Mouse (Mus musculus): ENCODE results near the gene Borcs7. TPM values are rescaled to one million over a fixed set of nuclear protein-coding genes. Genes with fewer than 3 reads are reported as not detected.

The Borcs7 gene
- polyA plus RNA-seq, 2 experiments, result 9.5 to 13.5 TPM

DNA sequence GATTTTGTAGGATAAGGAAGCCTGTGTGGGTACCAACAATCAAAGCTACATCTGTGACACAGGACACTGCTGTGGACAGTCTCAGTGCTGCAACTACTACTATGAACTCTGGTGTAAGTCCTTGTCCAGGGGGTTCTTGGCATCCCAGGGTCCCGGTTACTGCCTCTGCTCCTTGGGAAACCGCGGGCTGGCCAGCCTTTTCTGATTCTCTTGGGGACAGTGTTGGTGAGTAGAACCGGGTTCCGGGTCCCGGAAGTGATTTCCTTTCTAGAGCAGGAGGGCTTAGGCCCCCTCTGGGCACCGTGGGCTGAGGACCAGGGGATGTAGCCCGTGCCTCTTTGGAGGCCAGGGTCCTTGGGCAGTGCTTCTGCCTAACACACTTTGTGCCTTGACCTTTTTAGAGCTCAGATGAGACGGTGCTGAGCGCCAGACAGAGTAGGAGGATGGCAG, 45.3 kb upstream of the Borcs7 start:
- Histone ChIP-seq H3K4me2 (replicated peaks; ENCODE audit: low read depth, low read length, severe bottlenecking) (no peak overlapping the region), H3K9ac (ENCODE audit: low read depth, low read length, severe bottlenecking) (no peak overlapping the region), H3K4me1 (ENCODE audit: control insufficient read depth, insufficient read depth, low read length) (peaks cover 59% of the 10 kb centered on the region), H3K4me3 (replicated peaks; ENCODE audit: low read length) (no peak overlapping the region), H3K27ac (replicated peaks; ENCODE audit: low read depth, low read length) (peak overlapping the region; percentile 56; the same call in 1 of the 2 replicates), H3K9me3 (ENCODE audit: control insufficient read depth, low read length) (no peaks in the 10 kb centered on the region), H3K27me3 (ENCODE audit: control insufficient read depth, insufficient read depth, low read length) (no peaks in the 10 kb centered on the region), H3K36me3 (ENCODE audit: control insufficient read depth, insufficient read depth, low read length) (peaks cover 17% of the 10 kb centered on the region)
- TF ChIP-seq POLR2A (IDR thresholded peaks at IDR 0.05; ENCODE audit: borderline replicate concordance, extremely low read depth, insufficient read depth, insufficient read length), result no peak
- WGBS, result 80% methylated on average over 10 of the region's 10 CpGs
- no peak for DNase-seq (ENCODE audit: low spot score)
- ATAC-seq (ENCODE audit: low FRiP score, low read depth), result no peak

DNA sequence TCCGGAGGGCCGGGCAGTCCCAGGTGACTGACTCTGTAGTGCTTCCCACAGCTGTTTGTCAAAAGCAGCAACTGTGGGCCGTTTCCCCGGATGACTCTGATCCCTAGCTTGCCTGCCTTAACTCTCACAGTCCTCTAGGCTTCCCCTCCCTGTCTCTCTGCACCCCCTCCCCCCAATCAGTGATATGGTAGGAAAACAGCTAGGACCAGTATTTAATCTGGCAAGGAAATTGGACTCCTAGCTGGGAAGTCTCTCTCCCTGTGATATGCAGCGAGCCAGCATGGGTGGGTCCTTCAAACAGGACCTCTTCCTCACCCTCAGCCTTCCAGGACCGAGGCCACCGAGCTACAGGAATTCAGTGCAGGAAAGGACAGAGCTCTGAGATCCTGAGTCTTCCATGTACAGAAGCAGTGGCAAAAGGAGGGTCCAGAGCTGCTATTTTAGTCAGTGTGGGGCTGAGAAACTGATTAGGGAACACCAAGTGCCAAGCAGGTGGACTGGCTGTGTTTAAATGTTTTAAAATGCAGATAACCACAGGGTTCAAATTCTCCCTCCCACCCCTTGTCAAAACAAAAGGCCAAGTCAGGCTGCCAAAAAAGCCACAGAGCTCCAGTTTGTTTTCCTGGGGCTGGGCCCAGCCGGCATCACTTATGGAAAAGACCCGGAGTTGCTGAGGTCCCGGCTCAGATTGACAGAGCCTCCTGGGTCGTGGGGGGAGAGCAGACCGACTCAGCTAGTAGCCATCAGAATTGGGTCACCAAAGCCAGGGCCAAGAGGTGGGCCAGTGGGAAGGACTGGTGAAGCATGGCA, 44.7 kb upstream of the Borcs7 start:
- ATAC-seq (ENCODE audit: low FRiP score, low read depth) (peak; percentile 33; the same call in 1 of the 2 replicates), DNase-seq (ENCODE audit: low spot score) (peak; percentile 58)
- Histone ChIP-seq H3K4me3 (replicated peaks; ENCODE audit: low read length) (no peak overlapping the region), H3K9ac (ENCODE audit: low read depth, low read length, severe bottlenecking) (no peak overlapping the region), H3K36me3 (ENCODE audit: control insufficient read depth, insufficient read depth, low read length) (peaks cover 17% of the 10 kb centered on the region), H3K4me2 (replicated peaks; ENCODE audit: low read depth, low read length, severe bottlenecking) (no peak overlapping the region), H3K27ac (replicated peaks; ENCODE audit: low read depth, low read length) (peak overlapping the region; percentile 64), H3K9me3 (ENCODE audit: control insufficient read depth, low read length) (no peaks in the 10 kb centered on the region), H3K27me3 (ENCODE audit: control insufficient read depth, insufficient read depth, low read length) (no peaks in the 10 kb centered on the region), H3K4me1 (ENCODE audit: control insufficient read depth, insufficient read depth, low read length) (peaks cover 53% of the 10 kb centered on the region)
- WGBS, result 58% methylated on average over 12 of the region's 12 CpGs
- no peak for TF ChIP-seq POLR2A (IDR thresholded peaks at IDR 0.05; ENCODE audit: borderline replicate concordance, extremely low read depth, insufficient read depth, insufficient read length)

GRCm38 (mm10) chr19:46646041-46646481, 43.6 kb upstream of the Borcs7 start:
- WGBS, result 67% methylated on average over 12 of the region's 12 CpGs
- Histone ChIP-seq H3K9me3 (ENCODE audit: control insufficient read depth, low read length) (no peaks in the 10 kb centered on the region), H3K4me1 (ENCODE audit: control insufficient read depth, insufficient read depth, low read length) (peaks cover 44% of the 10 kb centered on the region), H3K4me3 (replicated peaks; ENCODE audit: low read length) (no peak overlapping the region), H3K36me3 (ENCODE audit: control insufficient read depth, insufficient read depth, low read length) (peaks cover 17% of the 10 kb centered on the region), H3K27ac (replicated peaks; ENCODE audit: low read depth, low read length) (0 out of 2 replicates have a peak overlapping the region, but pooled peaks have one; percentile 40), H3K27me3 (ENCODE audit: control insufficient read depth, insufficient read depth, low read length) (no peaks in the 10 kb centered on the region), H3K9ac (ENCODE audit: low read depth, low read length, severe bottlenecking) (no peak overlapping the region), H3K4me2 (replicated peaks; ENCODE audit: low read depth, low read length, severe bottlenecking) (no peak overlapping the region)
- DNase-seq (ENCODE audit: low spot score) (no peak), ATAC-seq (ENCODE audit: low FRiP score, low read depth) (no peak)
- no peak for TF ChIP-seq POLR2A (IDR thresholded peaks at IDR 0.05; ENCODE audit: borderline replicate concordance, extremely low read depth, insufficient read depth, insufficient read length)

DNA sequence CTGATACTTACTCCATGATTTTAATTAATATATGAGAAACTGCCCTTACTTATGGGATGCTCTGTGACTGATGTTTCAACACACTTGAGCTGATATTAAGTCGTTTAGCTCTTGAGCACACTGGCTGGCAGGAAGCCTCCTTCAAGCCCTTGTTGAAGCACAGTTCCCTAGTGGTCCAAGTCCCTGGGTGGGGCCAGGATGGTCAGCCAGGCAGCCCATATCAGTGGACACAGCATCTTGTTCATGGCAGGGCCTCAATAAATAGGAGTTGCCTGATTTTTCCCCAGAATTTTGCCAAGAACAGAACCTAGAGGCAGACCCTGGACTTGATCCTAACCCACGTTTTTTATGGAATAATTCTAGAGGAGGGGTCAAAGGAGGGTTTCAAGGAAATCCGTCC, 42.5 kb upstream of the Borcs7 start:
- no peak for TF ChIP-seq POLR2A (IDR thresholded peaks at IDR 0.05; ENCODE audit: borderline replicate concordance, extremely low read depth, insufficient read depth, insufficient read length)
- Histone ChIP-seq H3K27me3 (ENCODE audit: control insufficient read depth, insufficient read depth, low read length) (no peaks in the 10 kb centered on the region), H3K36me3 (ENCODE audit: control insufficient read depth, insufficient read depth, low read length) (peaks cover 21% of the 10 kb centered on the region), H3K4me3 (replicated peaks; ENCODE audit: low read length) (no peak overlapping the region), H3K4me1 (ENCODE audit: control insufficient read depth, insufficient read depth, low read length) (peaks cover 32% of the 10 kb centered on the region), H3K27ac (replicated peaks; ENCODE audit: low read depth, low read length) (no peak overlapping the region), H3K4me2 (replicated peaks; ENCODE audit: low read depth, low read length, severe bottlenecking) (no peak overlapping the region), H3K9ac (ENCODE audit: low read depth, low read length, severe bottlenecking) (no peak overlapping the region), H3K9me3 (ENCODE audit: control insufficient read depth, low read length) (no peaks in the 10 kb centered on the region)
- no peak for DNase-seq (ENCODE audit: low spot score)
- 55% methylated on average over 3 of the region's 3 CpGs for WGBS
- no peak for ATAC-seq (ENCODE audit: low FRiP score, low read depth)

DNA sequence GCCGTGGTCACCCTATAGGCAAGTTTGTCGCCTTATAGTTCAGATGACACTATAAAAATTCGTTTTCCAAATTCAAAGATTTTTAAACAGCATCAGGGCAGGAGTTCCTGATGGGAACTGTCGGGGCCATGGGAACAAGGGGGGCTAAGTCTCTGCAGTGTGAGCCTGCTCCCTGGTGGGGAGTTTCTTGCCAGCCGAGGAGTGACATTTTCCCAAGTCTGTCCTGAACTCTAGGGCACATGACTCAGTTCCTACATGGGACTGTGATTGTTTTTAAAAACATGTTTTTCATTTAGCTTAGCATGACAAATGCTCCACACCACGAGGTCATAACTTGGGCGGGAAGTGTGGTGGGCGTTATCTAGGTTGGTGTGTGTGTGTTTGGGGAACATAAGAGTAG, 41.9 kb upstream of the Borcs7 start:
- 78% methylated on average over 8 of the region's 8 CpGs for WGBS
- H3K27ac ChIP-seq (replicated peaks; ENCODE audit: low read depth, low read length), result no peak overlapping the region
- ATAC-seq (ENCODE audit: low FRiP score, low read depth) (no peak), DNase-seq (ENCODE audit: low spot score) (no peak)
- H3K4me1 ChIP-seq (ENCODE audit: control insufficient read depth, insufficient read depth, low read length), result peaks cover 26% of the 10 kb centered on the region
- H3K36me3 ChIP-seq (ENCODE audit: control insufficient read depth, insufficient read depth, low read length), result peaks cover 26% of the 10 kb centered on the region
- H3K27me3 ChIP-seq (ENCODE audit: control insufficient read depth, insufficient read depth, low read length), result no peaks in the 10 kb centered on the region
- H3K9ac ChIP-seq (ENCODE audit: low read depth, low read length, severe bottlenecking), result no peak overlapping the region
- no peak overlapping the region for H3K4me2 ChIP-seq (replicated peaks; ENCODE audit: low read depth, low read length, severe bottlenecking)
- H3K9me3 ChIP-seq (ENCODE audit: control insufficient read depth, low read length), result no peaks in the 10 kb centered on the region
- H3K4me3 ChIP-seq (replicated peaks; ENCODE audit: low read length), result no peak overlapping the region
- no peak for TF ChIP-seq POLR2A (IDR thresholded peaks at IDR 0.05; ENCODE audit: borderline replicate concordance, extremely low read depth, insufficient read depth, insufficient read length)
